25 mouse cellular contexts compared by ENCODE assay signal in genomic region chr1:85749829-85750228, GRCm38 (mm10). TPM values are rescaled to one million over a fixed set of nuclear protein-coding genes. Genes with fewer than 3 reads are reported as not detected.
DNase-seq lines count a peak whose midpoint lies in the region; ATAC-seq and TF ChIP-seq lines count a peak whose summit lies in the region.
"Had no signal": no experiment of that assay in that cellular context is flagged by ENCODE, and none has a peak within 500 bp of the region (broad histone marks: within the 10 kb centered on the region; RNA-seq: fewer than 3 reads in every experiment).

No protein-coding gene starts in this region.

- peak; percentile 56 for DNase-seq in adrenal gland, postnatal 10 days
- DNase-seq in adrenal gland, adult 18-20 months (ENCODE audit: low spot score in 2 of 2): no peak
- no peak for DNase-seq in hindbrain, embryonic 10.5 days (ENCODE audit: low spot score)
- DNase-seq in thymus, adult 2 months: no peak
- no peak for DNase-seq in thymus, postnatal 25 days
- DNase-seq in right cerebral cortex, postnatal 25 days: no peak
- DNase-seq in kidney, adult 8-10 months: no peak
- DNase-seq: cerebellum, adult 2 months; gastrocnemius, postnatal 10 days; heart, adult 11 months; heart, postnatal 10 days; kidney, adult 9 months; lung, adult 2 months; lung, postnatal 14 days; right cerebral cortex, postnatal 4 days had no signal

- no peaks in the 10 kb centered on the region; the same call in 1 of the 2 replicates for H3K27me3 ChIP-seq in hindbrain, embryonic 10.5 days (ENCODE audit: insufficient read depth, poor library complexity, severe bottlenecking)
- H3K27me3 ChIP-seq in hindbrain, embryonic 12.5 days: no peaks in the 10 kb centered on the region
- no peaks in the 10 kb centered on the region for H3K27me3 ChIP-seq in thymus, adult 2 months (ENCODE audit: control insufficient read depth, insufficient read depth, low read length)
- H3K27me3 ChIP-seq: forebrain, embryonic 15.5 days; heart, embryonic 12.5 days; hindbrain, embryonic 13.5 days; limb, embryonic 12.5 days; liver, embryonic 12.5 days; midbrain, embryonic 13.5 days; neural tube, embryonic 12.5 days had no signal

- no peak overlapping the region for H3K9ac ChIP-seq in hindbrain, embryonic 12.5 days
- H3K9ac ChIP-seq: forebrain, embryonic 15.5 days; heart, embryonic 12.5 days; hindbrain, embryonic 13.5 days; limb, embryonic 12.5 days; liver, embryonic 12.5 days; midbrain, embryonic 13.5 days; neural tube, embryonic 12.5 days had no signal

- no peaks in the 10 kb centered on the region for H3K9me3 ChIP-seq in hindbrain, embryonic 10.5 days
- no peaks in the 10 kb centered on the region for H3K9me3 ChIP-seq in hindbrain, embryonic 12.5 days (replicated peaks)
- H3K9me3 ChIP-seq: forebrain, embryonic 15.5 days; heart, embryonic 12.5 days; hindbrain, embryonic 13.5 days; limb, embryonic 12.5 days; liver, embryonic 12.5 days; megakaryocyte, embryonic 14.5 days; midbrain, embryonic 13.5 days; neural tube, embryonic 12.5 days had no signal

- no peaks in the 10 kb centered on the region for H3K36me3 ChIP-seq in hindbrain, embryonic 10.5 days
- no peaks in the 10 kb centered on the region for H3K36me3 ChIP-seq in hindbrain, embryonic 12.5 days
- no peaks in the 10 kb centered on the region for H3K36me3 ChIP-seq in thymus, adult 2 months (ENCODE audit: control insufficient read depth, insufficient read depth, low read length)
- H3K36me3 ChIP-seq: forebrain, embryonic 15.5 days; heart, embryonic 12.5 days; hindbrain, embryonic 13.5 days; limb, embryonic 12.5 days; liver, embryonic 12.5 days; midbrain, embryonic 13.5 days; neural tube, embryonic 12.5 days had no signal

- H3K4me1 ChIP-seq in hindbrain, embryonic 10.5 days (replicated peaks): peaks cover 16% of the 10 kb centered on the region
- H3K4me1 ChIP-seq in hindbrain, embryonic 12.5 days: no peaks in the 10 kb centered on the region; the same call in 1 of the 2 replicates
- H3K4me1 ChIP-seq in thymus, adult 2 months (replicated peaks; ENCODE audit: control insufficient read depth, insufficient read depth, low read length): peaks cover 44% of the 10 kb centered on the region
- H3K4me1 ChIP-seq: forebrain, embryonic 15.5 days; limb, embryonic 12.5 days; neural tube, embryonic 12.5 days had no signal

- H3K4me3 ChIP-seq in hindbrain, embryonic 10.5 days: no peak overlapping the region
- H3K4me3 ChIP-seq in hindbrain, embryonic 12.5 days: no peak overlapping the region
- no peak overlapping the region for H3K4me3 ChIP-seq in thymus, adult 2 months (ENCODE audit: control insufficient read depth, insufficient read depth, low read length)
- H3K4me3 ChIP-seq: forebrain, embryonic 15.5 days; heart, embryonic 12.5 days; hindbrain, embryonic 13.5 days; layer of hippocampus, adult 2 months; limb, embryonic 12.5 days; liver, embryonic 12.5 days; megakaryocyte, embryonic 14.5 days; midbrain, embryonic 13.5 days; neural tube, embryonic 12.5 days had no signal

- no peak for ATAC-seq in hindbrain, embryonic 12.5 days (ENCODE audit: low FRiP score)
- ATAC-seq: forebrain, embryonic 15.5 days; liver, embryonic 12.5 days; midbrain, embryonic 13.5 days had no signal

- no peak for TF ChIP-seq CTCF in thymus, adult 2 months (IDR thresholded peaks at IDR 0.05; ENCODE audit: borderline replicate concordance, control insufficient read depth, extremely low read depth, insufficient read depth, low read length, poor library complexity)

- H3K27ac ChIP-seq in hindbrain, embryonic 10.5 days: peak overlapping the region; percentile 29; the same call in 1 of the 2 replicates
- no peak overlapping the region for H3K27ac ChIP-seq in hindbrain, embryonic 12.5 days
- H3K27ac ChIP-seq in thymus, adult 2 months (ENCODE audit: control insufficient read depth, insufficient read depth, low read length): peak overlapping the region; percentile 98; the same call in 1 of the 2 replicates
- H3K27ac ChIP-seq: forebrain, embryonic 15.5 days; hindbrain, embryonic 13.5 days; layer of hippocampus, adult 2 months; limb, embryonic 12.5 days; liver, embryonic 12.5 days; midbrain, embryonic 13.5 days; neural tube, embryonic 12.5 days had no signal

- 82% methylated on average over 2 of the region's 2 CpGs for WGBS in hindbrain, embryonic 10.5 days
- WGBS in hindbrain, embryonic 12.5 days: 76% methylated on average over 2 of the region's 2 CpGs
- WGBS in thymus, adult 2 months: 95% methylated on average over 2 of the region's 2 CpGs

- TF ChIP-seq POLR2A in thymus, adult 2 months (IDR thresholded peaks at IDR 0.05; ENCODE audit: control insufficient read depth, extremely low read depth, insufficient read depth, low read length, poor library complexity): no peak

- H3K4me2 ChIP-seq in hindbrain, embryonic 12.5 days (replicated peaks): no peak overlapping the region
- H3K4me2 ChIP-seq: forebrain, embryonic 15.5 days; heart, embryonic 12.5 days; hindbrain, embryonic 13.5 days; limb, embryonic 12.5 days; liver, embryonic 12.5 days; midbrain, embryonic 13.5 days; neural tube, embryonic 12.5 days had no signal

RNA-seq across cellular contexts. Expression of gene A630001G21Rik, which starts 28.6 kb away (rescaled TPM):
- total RNA-seq in adrenal gland, postnatal 10 days (2021): 1 to 10 TPM; 1.5 to 2.4 TPM
- total RNA-seq in adrenal gland, adult 18-20 months (2021): under 1 TPM in 1 of 2 experiments, not detected in 1; 0.83 TPM
- 1.3 and 1.4 TPM in 2 replicates for polyA plus RNA-seq in hindbrain, embryonic 10.5 days (2016; fragmentation: Nextera tagmentation; extraction: Ambion mirVana)
- 1.2 and 1.5 TPM in 2 replicates for polyA plus RNA-seq in hindbrain, embryonic 12.5 days (2016; fragmentation: Nextera tagmentation; extraction: Ambion mirVana)
- polyA plus RNA-seq in thymus, adult 2 months (2012; rRNA removed): 17.2 and 19.5 TPM in 2 replicates

RNA-seq across cellular contexts. Expression of gene Cab39, which starts 43.4 kb away (rescaled TPM):
- total RNA-seq in adrenal gland, postnatal 10 days (2021): 100 to 1,000 TPM; 118 to 121 TPM
- total RNA-seq in adrenal gland, adult 18-20 months (2021): 100 to 1,000 TPM; 100 to 148 TPM
- polyA plus RNA-seq in hindbrain, embryonic 10.5 days (2016; fragmentation: Nextera tagmentation; extraction: Ambion mirVana): 41.7 and 43.1 TPM in 2 replicates
- 75.3 and 80.6 TPM in 2 replicates for polyA plus RNA-seq in hindbrain, embryonic 12.5 days (2016; fragmentation: Nextera tagmentation; extraction: Ambion mirVana)
- polyA plus RNA-seq in thymus, adult 2 months (2012; rRNA removed): 65.1 and 72.8 TPM in 2 replicates
